Mouse (Mus musculus): ENCODE measurements around the gene Mrps2. TPM values are rescaled to one million over a fixed set of nuclear protein-coding genes. Genes with fewer than 3 reads are reported as not detected.

Gene Mrps2
- polyA plus RNA-seq, 1 experiment: 19.9 TPM

- H3K36me3 ChIP-seq (ENCODE audit: control insufficient read depth, insufficient read depth, low read length): no peaks in the 10 kb centered on the region
- TF ChIP-seq POLR2A (IDR thresholded peaks at IDR 0.05; ENCODE audit: low read depth, low read length) (no peak), CTCF (IDR thresholded peaks at IDR 0.05; ENCODE audit: extremely low read depth, insufficient read depth, insufficient read length, insufficient replicate concordance) (no peak)
- H3K27me3 ChIP-seq (ENCODE audit: control insufficient read depth, insufficient read depth, low read length): no peaks in the 10 kb centered on the region; the same call in 1 of the 2 replicates
- no peak overlapping the region for H3K27ac ChIP-seq (ENCODE audit: insufficient read depth, low read length)
- H3K4me3 ChIP-seq (ENCODE audit: extremely low read depth, insufficient read depth, insufficient read length): no peak overlapping the region
- WGBS: 92% methylated on average over 6 of the region's 6 CpGs
- H3K4me1 ChIP-seq (ENCODE audit: control insufficient read depth, insufficient read depth, insufficient read length): no peaks in the 10 kb centered on the region
- no peak for DNase-seq (ENCODE audit: low read depth in 1 of 2, low spot score in 2 of 2)
Observed at GRCm38 (mm10) chr2:28453539-28453938, 14.3 kb upstream of the Mrps2 start.

- 89% methylated on average over 1 of the region's 1 CpGs for WGBS
Observed at GRCm38 (mm10) chr2:28456616-28457015, 11.2 kb upstream of the Mrps2 start.

GRCm38 (mm10) chr2:28463919-28464318, 3.9 kb upstream of the Mrps2 start:
- H3K27ac ChIP-seq (ENCODE audit: insufficient read depth, low read length): no peak overlapping the region
- peak; percentile 47 to 63 for DNase-seq (ENCODE audit: low read depth in 1 of 2, low spot score in 2 of 2)
- peaks cover 6% of the 10 kb centered on the region; the same call in 1 of the 2 replicates for H3K4me1 ChIP-seq (ENCODE audit: control insufficient read depth, insufficient read depth, insufficient read length)
- no peaks in the 10 kb centered on the region for H3K27me3 ChIP-seq (ENCODE audit: control insufficient read depth, insufficient read depth, low read length)
- TF ChIP-seq POLR2A (IDR thresholded peaks at IDR 0.05; ENCODE audit: low read depth, low read length): no peak
- TF ChIP-seq CTCF (IDR thresholded peaks at IDR 0.05; ENCODE audit: extremely low read depth, insufficient read depth, insufficient read length, insufficient replicate concordance): peak; percentile 49; the same call in 1 of the 2 replicates
- WGBS: 72% methylated on average over 3 of the region's 3 CpGs
- no peak overlapping the region for H3K4me3 ChIP-seq (ENCODE audit: extremely low read depth, insufficient read depth, insufficient read length)
- no peaks in the 10 kb centered on the region for H3K36me3 ChIP-seq (ENCODE audit: control insufficient read depth, insufficient read depth, low read length)

More at GRCm38 (mm10) chr2:28456616-28457015, 11.2 kb upstream of the Mrps2 start:
- no peak for TF ChIP-seq CTCF (IDR thresholded peaks at IDR 0.05; ENCODE audit: extremely low read depth, insufficient read depth, insufficient read length, insufficient replicate concordance)
- TF ChIP-seq POLR2A (IDR thresholded peaks at IDR 0.05; ENCODE audit: low read depth, low read length): no peak
- Histone ChIP-seq H3K27me3 (ENCODE audit: control insufficient read depth, insufficient read depth, low read length) (no peaks in the 10 kb centered on the region), H3K4me1 (ENCODE audit: control insufficient read depth, insufficient read depth, insufficient read length) (no peaks in the 10 kb centered on the region), H3K36me3 (ENCODE audit: control insufficient read depth, insufficient read depth, low read length) (no peaks in the 10 kb centered on the region), H3K27ac (ENCODE audit: insufficient read depth, low read length) (no peak overlapping the region), H3K4me3 (ENCODE audit: extremely low read depth, insufficient read depth, insufficient read length) (no peak overlapping the region)
- DNase-seq (ENCODE audit: low read depth in 1 of 2, low spot score in 2 of 2): no peak

GRCm38 (mm10) chr2:28464919-28465318, 2.9 kb upstream of the Mrps2 start:
- WGBS: 85% methylated on average over 9 of the region's 9 CpGs
- no peak for DNase-seq (ENCODE audit: low read depth in 1 of 2, low spot score in 2 of 2)
- TF ChIP-seq POLR2A (IDR thresholded peaks at IDR 0.05; ENCODE audit: low read depth, low read length) (no peak), CTCF (IDR thresholded peaks at IDR 0.05; ENCODE audit: extremely low read depth, insufficient read depth, insufficient read length, insufficient replicate concordance) (no peak)
- Histone ChIP-seq H3K27me3 (ENCODE audit: control insufficient read depth, insufficient read depth, low read length) (no peaks in the 10 kb centered on the region), H3K36me3 (ENCODE audit: control insufficient read depth, insufficient read depth, low read length) (peaks cover 6% of the 10 kb centered on the region), H3K27ac (ENCODE audit: insufficient read depth, low read length) (no peak overlapping the region), H3K4me1 (ENCODE audit: control insufficient read depth, insufficient read depth, insufficient read length) (peaks cover 6% of the 10 kb centered on the region; the same call in 1 of the 2 replicates), H3K4me3 (ENCODE audit: extremely low read depth, insufficient read depth, insufficient read length) (no peak overlapping the region)

GRCm38 (mm10) chr2:28465836-28466518, 1.9 kb upstream of the Mrps2 start, which contains the start of gene 1700007K13Rik:
Gene 1700007K13Rik, minus strand, starts transcription at chr2:28466332.
- Histone ChIP-seq H3K4me3 (ENCODE audit: extremely low read depth, insufficient read depth, insufficient read length) (no peak within 1 kb of the TSS), H3K27me3 (ENCODE audit: control insufficient read depth, insufficient read depth, low read length) (no peaks in the 10 kb centered on the region)

GRCm38 (mm10) chr2:28468486-28469225, 790 bp downstream of the Mrps2 start:
- WGBS: 57% methylated on average over 18 of the region's 18 CpGs
- H3K4me1 ChIP-seq (ENCODE audit: control insufficient read depth, insufficient read depth, insufficient read length): peaks cover 6% of the 10 kb centered on the region; the same call in 1 of the 2 replicates
- peak overlapping the region; percentile 83 for H3K4me3 ChIP-seq (ENCODE audit: extremely low read depth, insufficient read depth, insufficient read length)
- H3K27ac ChIP-seq (ENCODE audit: insufficient read depth, low read length): no peak overlapping the region
- DNase-seq (ENCODE audit: low read depth in 1 of 2, low spot score in 2 of 2): no peak
- H3K27me3 ChIP-seq (ENCODE audit: control insufficient read depth, insufficient read depth, low read length): no peaks in the 10 kb centered on the region
- peaks cover 8% of the 10 kb centered on the region for H3K36me3 ChIP-seq (ENCODE audit: control insufficient read depth, insufficient read depth, low read length)
- TF ChIP-seq CTCF (IDR thresholded peaks at IDR 0.05; ENCODE audit: extremely low read depth, insufficient read depth, insufficient read length, insufficient replicate concordance): no peak
- no peak for TF ChIP-seq POLR2A (IDR thresholded peaks at IDR 0.05; ENCODE audit: low read depth, low read length)

More at GRCm38 (mm10) chr2:28465836-28466518, 1.9 kb upstream of the Mrps2 start, which contains the start of gene 1700007K13Rik:
- H3K4me1 ChIP-seq (ENCODE audit: control insufficient read depth, insufficient read depth, insufficient read length): peaks cover 6% of the 10 kb centered on the region; the same call in 1 of the 2 replicates
- DNase-seq (ENCODE audit: low read depth in 1 of 2, low spot score in 2 of 2): peak; percentile 19 to 50
- peaks cover 8% of the 10 kb centered on the region for H3K36me3 ChIP-seq (ENCODE audit: control insufficient read depth, insufficient read depth, low read length)
- H3K27ac ChIP-seq (ENCODE audit: insufficient read depth, low read length): no peak within 1 kb of the TSS
- WGBS: 5% methylated on average over 25 of the region's 25 CpGs
- TF ChIP-seq POLR2A (IDR thresholded peaks at IDR 0.05; ENCODE audit: low read depth, low read length) (no peak), CTCF (IDR thresholded peaks at IDR 0.05; ENCODE audit: extremely low read depth, insufficient read depth, insufficient read length, insufficient replicate concordance) (no peak)
